ENCODE assay signal across 10 mouse cellular contexts in genomic region chr11:89000527-89000819, GRCm38 (mm10). TPM values are rescaled to one million over a fixed set of nuclear protein-coding genes. Genes with fewer than 3 reads are reported as not detected.
A peak's percentile ranks its signal among the peaks of the same experiment; 100 is the strongest.
DNase-seq lines count a peak whose midpoint lies in the region; ATAC-seq and TF ChIP-seq lines count a peak whose summit lies in the region.
"Had no signal": no experiment of that assay in that cellular context is flagged by ENCODE, and none has a peak within 500 bp of the region (broad histone marks: within the 10 kb centered on the region; RNA-seq: fewer than 3 reads in every experiment).

No protein-coding gene starts in this region.

- TF ChIP-seq POLR2A in thymus, adult 2 months (IDR thresholded peaks at IDR 0.05; ENCODE audit: control insufficient read depth, extremely low read depth, insufficient read depth, low read length, poor library complexity) = no peak

- TF ChIP-seq CTCF in thymus, adult 2 months (IDR thresholded peaks at IDR 0.05; ENCODE audit: borderline replicate concordance, control insufficient read depth, extremely low read depth, insufficient read depth, low read length, poor library complexity) = no peak

- H3K36me3 ChIP-seq in heart, embryonic 13.5 days = peaks cover 6% of the 10 kb centered on the region
- H3K36me3 ChIP-seq in thymus, adult 2 months (ENCODE audit: control insufficient read depth, insufficient read depth, low read length) = peaks cover 8% of the 10 kb centered on the region
- H3K36me3 ChIP-seq in limb, embryonic 10.5 days = no peaks in the 10 kb centered on the region

- peak overlapping the region; percentile 86 for H3K4me2 ChIP-seq in heart, embryonic 13.5 days

- peaks cover 48% of the 10 kb centered on the region for H3K4me1 ChIP-seq in heart, embryonic 13.5 days
- H3K4me1 ChIP-seq in thymus, adult 2 months (replicated peaks; ENCODE audit: control insufficient read depth, insufficient read depth, low read length) = peaks cover 41% of the 10 kb centered on the region
- peaks cover 42% of the 10 kb centered on the region for H3K4me1 ChIP-seq in limb, embryonic 10.5 days

- no peaks in the 10 kb centered on the region for H3K9me3 ChIP-seq in heart, embryonic 13.5 days
- H3K9me3 ChIP-seq in limb, embryonic 10.5 days (replicated peaks) = no peaks in the 10 kb centered on the region

- H3K9ac ChIP-seq in heart, embryonic 13.5 days = peak overlapping the region; percentile 89

- no peaks in the 10 kb centered on the region for H3K27me3 ChIP-seq in heart, embryonic 13.5 days (replicated peaks)
- no peaks in the 10 kb centered on the region for H3K27me3 ChIP-seq in thymus, adult 2 months (ENCODE audit: control insufficient read depth, insufficient read depth, low read length)
- H3K27me3 ChIP-seq in limb, embryonic 10.5 days (ENCODE audit: low read depth, poor library complexity, severe bottlenecking) = peaks cover 31% of the 10 kb centered on the region

- peak overlapping the region; percentile 76; the same call in 1 of the 2 replicates for H3K27ac ChIP-seq in heart, embryonic 13.5 days (replicated peaks)
- H3K27ac ChIP-seq in thymus, adult 2 months (ENCODE audit: control insufficient read depth, insufficient read depth, low read length) = peak overlapping the region; percentile 18; the same call in 1 of the 2 replicates
- H3K27ac ChIP-seq in limb, embryonic 10.5 days = no peak overlapping the region

- H3K4me3 ChIP-seq in heart, embryonic 13.5 days = peak overlapping the region; percentile 82
- H3K4me3 ChIP-seq in thymus, adult 2 months (ENCODE audit: control insufficient read depth, insufficient read depth, low read length) = peak overlapping the region; percentile 82
- peak overlapping the region; percentile 58; the same call in 1 of the 2 replicates for H3K4me3 ChIP-seq in limb, embryonic 10.5 days

- no peak for ATAC-seq in heart, embryonic 13.5 days (ENCODE audit: extremely low read depth, insufficient number of reproducible peaks, low FRiP score, low TSS enrichment)

- no peak for DNase-seq in heart, postnatal 4 days
- DNase-seq in thymus, adult 2 months = no peak
- no peak for DNase-seq in thymus, postnatal 14 days
- DNase-seq in limb, embryonic 10.5 days (ENCODE audit: low spot score) = no peak
- no peak for DNase-seq in ovary, postnatal 14 days (ENCODE audit: low spot score)
- DNase-seq in cerebellum, adult 18-20 months = no peak
- no peak for DNase-seq in kidney, postnatal 10 days

RNA-seq across cellular contexts. Expression of gene Trim25, which starts 1.3 kb away (rescaled TPM):
- 14.1 and 14.8 TPM in 2 replicates for polyA plus RNA-seq in heart, embryonic 13.5 days (2015; fragmentation: Nextera tagmentation; extraction: Ambion mirVana)
- 10 to 100 TPM; 31.3 to 32.8 TPM for total RNA-seq in heart, postnatal 4 days (2021)
- polyA plus RNA-seq in thymus, adult 2 months (2012; rRNA removed) = 80.5 and 120 TPM in 2 replicates
- polyA plus RNA-seq in limb, embryonic 10.5 days (2016; fragmentation: Nextera tagmentation; extraction: Ambion mirVana) = 3.0 and 3.4 TPM in 2 replicates

RNA-seq across cellular contexts. Expression of gene Coil, which starts 30.4 kb away (rescaled TPM):
- 9.9 and 10.1 TPM in 2 replicates for polyA plus RNA-seq in heart, embryonic 13.5 days (2015; fragmentation: Nextera tagmentation; extraction: Ambion mirVana)
- total RNA-seq in heart, postnatal 4 days (2021) = 1 to 10 TPM; 7.6 to 9.0 TPM
- polyA plus RNA-seq in thymus, adult 2 months (2012; rRNA removed) = 12.8 and 14.7 TPM in 2 replicates
- 25.9 and 28.7 TPM in 2 replicates for polyA plus RNA-seq in limb, embryonic 10.5 days (2016; fragmentation: Nextera tagmentation; extraction: Ambion mirVana)

RNA-seq across cellular contexts. Expression of gene Elobl, which starts 33.7 kb away (rescaled TPM):
- not detected in 2 replicates for polyA plus RNA-seq in heart, embryonic 13.5 days (2015; fragmentation: Nextera tagmentation; extraction: Ambion mirVana)
- total RNA-seq in heart, postnatal 4 days (2021) = not detected
- 0.51 and 0.79 TPM in 2 replicates for polyA plus RNA-seq in thymus, adult 2 months (2012; rRNA removed)
- polyA plus RNA-seq in limb, embryonic 10.5 days (2016; fragmentation: Nextera tagmentation; extraction: Ambion mirVana) = not detected in 2 replicates
- total RNA-seq: layer of hippocampus, adult 18-20 months; neutrophil, adult 5-6 weeks had no signal

RNA-seq across cellular contexts. Expression of gene Scpep1, which starts 45.2 kb away (rescaled TPM):
- 44.6 and 49.1 TPM in 2 replicates for polyA plus RNA-seq in heart, embryonic 13.5 days (2015; fragmentation: Nextera tagmentation; extraction: Ambion mirVana)
- total RNA-seq in heart, postnatal 4 days (2021) = 10 to 100 TPM; 38.7 to 39.6 TPM
- 7.7 and 10.3 TPM in 2 replicates for polyA plus RNA-seq in thymus, adult 2 months (2012; rRNA removed)
- 63.3 and 65.9 TPM in 2 replicates for polyA plus RNA-seq in limb, embryonic 10.5 days (2016; fragmentation: Nextera tagmentation; extraction: Ambion mirVana)
